Mouse (Mus musculus) stomach, embryonic 16.5 days (tissue): ENCODE data around the gene Hps3. TPM values are rescaled to one million over a fixed set of nuclear protein-coding genes. Genes with fewer than 3 reads are reported as not detected.
A peak's percentile ranks its signal among the peaks of the same experiment; 100 is the strongest.
"Not testable (repeated sequence)": the region's sequence is repeated elsewhere in the genome, so short reads cannot be mapped to it uniquely, and the experiment has no call there.

Source experiments
- ATAC-seq: fragments of 200-750 bp; cut with Nextera tagmentation; 2 replicates; pipeline ENCODE4 v1.8.0; 2017; ENCODE audit warnings: moderate number of reproducible peaks, moderate TSS enrichment; ENCODE audit not compliant: insufficient read depth, low FRiP score
- H3K27ac ChIP-seq: fragments of 300-500 bp; sonication (generic); 2 replicates; pipeline ENCODE4 v1.5.1; 2014; ENCODE audit warnings: low read length
- H3K27me3 ChIP-seq: fragments of 300-500 bp; sonication (generic); 2 replicates; pipeline ENCODE4 v1.6.1; 2014; ENCODE audit warnings: low read length, control low read depth, mixed read lengths; ENCODE audit not compliant: control insufficient read depth, insufficient read depth
- H3K36me3 ChIP-seq: fragments of 300-500 bp; sonication (generic); 2 replicates; pipeline ENCODE4 v1.6.1; 2014; ENCODE audit warnings: low read length; ENCODE audit not compliant: control insufficient read depth, insufficient read depth
- H3K4me1 ChIP-seq: fragments of 300-500 bp; sonication (generic); 2 replicates; pipeline ENCODE4 v1.6.1; 2014; ENCODE audit warnings: low read length, control low read depth, mixed read lengths; ENCODE audit not compliant: control insufficient read depth, insufficient read depth
- H3K4me2 ChIP-seq: fragments of 300-500 bp; sonication (generic); 2 replicates; pipeline ENCODE4 v1.6.1; 2014; ENCODE audit warnings: low read depth, low read length, mixed read lengths
- H3K4me3 ChIP-seq: fragments of 300-500 bp; sonication (generic); replicated peaks from 2 replicates; pipeline ENCODE4 v1.5.1; 2014; ENCODE audit warnings: mild to moderate bottlenecking, low read length
- H3K9ac ChIP-seq: fragments of 300-500 bp; sonication (generic); 2 replicates; pipeline ENCODE4 v1.6.1; 2014; ENCODE audit warnings: low read length
- H3K9me3 ChIP-seq: fragments of 300-500 bp; sonication (generic); replicated peaks from 2 replicates; pipeline ENCODE4 v1.6.1; 2016; ENCODE audit warnings: low read length, control low read depth; ENCODE audit not compliant: control insufficient read depth
- WGBS: fragments of 180-500 bp; shearing (Covaris S2); extraction: QIAGEN DNeasy Blood & Tissue Kit; methylation state at CpG from one replicate; pipeline ENCODE4 v1.1.7; 2014; 5-methylcytosine and 5-hydroxymethylcytosine counted together
- polyA plus RNA-seq: library from polyadenylated mRNA; unstranded; fragments of >200 nt; fragmentation: Nextera tagmentation; extraction: Ambion mirVana; gene quantifications from 2 replicates; pipeline ENCODE4 v1.2.1, GENCODE M21; 2015

The Hps3 gene
- polyA plus RNA-seq, 1 experiment from 2014 or later: 10.6 TPM

DNA sequence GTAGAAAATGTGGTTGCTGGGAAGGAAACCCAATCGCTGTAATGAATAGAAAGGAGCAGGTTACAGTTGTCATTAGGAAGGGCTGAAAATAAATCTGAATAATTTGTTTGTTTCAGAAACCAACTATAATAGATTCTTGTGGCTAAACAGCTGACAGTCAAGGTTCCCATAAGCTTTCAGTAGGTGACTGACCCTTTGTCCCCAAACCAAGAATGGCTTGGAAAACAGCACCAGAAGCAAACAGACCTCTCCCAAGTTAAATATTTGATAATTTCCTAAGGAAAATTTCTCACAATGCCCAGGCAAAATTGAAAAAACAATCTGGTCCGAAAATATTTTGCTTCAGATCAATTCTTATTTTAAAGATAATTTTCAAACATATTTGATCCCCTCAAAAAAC, 73.8 kb downstream of the Hps3 start:
- 62% methylated on average over 2 of the region's 2 CpGs for WGBS
- H3K27me3 ChIP-seq: no peaks in the 10 kb centered on the region
- H3K4me2 ChIP-seq: no peak overlapping the region
- H3K4me1 ChIP-seq: no peaks in the 10 kb centered on the region
- no peak overlapping the region for H3K4me3 ChIP-seq
- H3K9me3 ChIP-seq: no peaks in the 10 kb centered on the region
- H3K36me3 ChIP-seq: no peaks in the 10 kb centered on the region
- H3K27ac ChIP-seq: no peak overlapping the region
- no peak overlapping the region for H3K9ac ChIP-seq
- no peak for ATAC-seq

DNA sequence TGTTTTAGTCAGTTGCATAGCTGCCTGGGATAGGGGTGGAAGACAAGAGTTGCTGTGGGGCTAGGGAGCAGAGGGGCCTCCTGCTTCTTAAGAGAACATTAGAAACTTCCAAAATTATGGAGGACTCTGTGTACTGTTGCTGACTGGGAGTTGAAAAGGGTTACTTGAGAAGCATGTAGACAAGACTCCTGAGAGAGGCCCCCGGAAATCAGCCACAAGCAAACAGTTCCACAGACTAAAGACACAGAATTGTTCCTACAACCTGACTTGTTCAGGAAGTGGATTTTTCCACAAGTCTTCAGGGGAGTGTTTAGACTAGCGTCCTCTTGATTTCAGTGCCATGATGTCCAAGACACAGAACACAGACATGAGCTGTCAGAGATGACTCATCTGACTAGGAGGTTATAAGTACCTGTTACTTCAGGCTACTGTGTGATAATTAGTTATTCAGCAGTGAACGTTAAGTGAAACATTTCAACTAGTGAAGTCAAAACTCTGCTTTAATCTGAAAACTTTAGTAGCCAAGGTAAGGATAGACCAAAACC, 74.5 kb downstream of the Hps3 start:
- ATAC-seq: no peak

GRCm38 (mm10) chr3:19958983-19959382, 76.1 kb downstream of the Hps3 start:
- Histone ChIP-seq H3K27me3 (no peaks in the 10 kb centered on the region), H3K4me1 (no peaks in the 10 kb centered on the region), H3K36me3 (no peaks in the 10 kb centered on the region), H3K4me2 (no peak overlapping the region), H3K9ac (no peak overlapping the region), H3K4me3 (no peak overlapping the region), H3K9me3 (no peaks in the 10 kb centered on the region), H3K27ac (no peak overlapping the region)
- ATAC-seq: no peak
- 57% methylated on average over 1 of the region's 1 CpGs for WGBS

More for the DNA sequence above, 74.5 kb downstream of the Hps3 start:
- Histone ChIP-seq H3K9ac (no peak overlapping the region), H3K9me3 (no peaks in the 10 kb centered on the region), H3K4me2 (no peak overlapping the region), H3K27me3 (no peaks in the 10 kb centered on the region), H3K27ac (no peak overlapping the region), H3K4me1 (no peaks in the 10 kb centered on the region), H3K4me3 (no peak overlapping the region), H3K36me3 (no peaks in the 10 kb centered on the region)
- whole genome bisulfite sequencing: 59% methylated on average over 3 of the region's 3 CpGs

DNA sequence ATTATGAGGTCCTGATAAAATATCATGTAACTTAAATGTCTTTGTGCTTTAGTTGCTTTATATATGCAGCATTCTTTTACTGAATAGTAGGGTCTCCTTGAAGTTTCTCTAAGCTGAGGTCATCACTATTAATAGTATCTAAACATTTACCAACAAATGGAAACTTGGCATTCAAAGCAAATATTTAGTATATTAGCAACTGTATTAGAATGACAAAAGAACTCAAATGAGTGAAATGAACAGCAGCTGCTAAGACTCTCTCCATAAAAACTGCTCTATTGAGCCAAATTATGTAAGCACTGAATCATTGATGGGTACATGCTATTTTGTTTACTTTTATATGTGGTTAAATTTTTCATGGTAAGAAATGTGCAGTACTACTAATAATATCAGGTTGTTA, 77.1 kb downstream of the Hps3 start:
- Histone ChIP-seq H3K27ac (no peak overlapping the region), H3K27me3 (no peaks in the 10 kb centered on the region), H3K9ac (no peak overlapping the region), H3K4me3 (no peak overlapping the region), H3K36me3 (no peaks in the 10 kb centered on the region), H3K9me3 (no peaks in the 10 kb centered on the region), H3K4me1 (no peaks in the 10 kb centered on the region), H3K4me2 (no peak overlapping the region)
- ATAC-seq: no peak

DNA sequence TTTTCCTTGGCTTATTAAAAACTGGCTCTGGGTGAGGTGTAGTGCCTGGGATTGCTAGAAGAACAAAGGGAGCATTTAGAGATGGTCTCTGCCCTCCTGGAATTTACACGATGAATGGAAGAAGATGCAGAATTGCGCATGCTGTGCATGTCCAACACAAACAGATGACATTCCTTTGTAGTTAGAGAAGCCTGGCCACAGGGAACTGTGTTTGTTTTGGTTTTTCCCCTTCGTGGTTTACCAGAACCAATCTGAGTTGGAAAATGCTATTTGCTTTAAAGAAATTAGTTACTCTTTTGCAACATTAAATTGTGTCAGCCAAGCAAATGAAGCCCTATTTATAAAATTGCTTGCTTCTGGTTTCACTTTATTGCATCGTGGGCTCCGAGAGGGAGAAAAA, 78.2 kb downstream of the Hps3 start, which contains the start of gene Cp:
Cp (plus strand) TSS at position 170 of the 400 bp plus-strand sequence.
- H3K4me1 ChIP-seq: no peaks in the 10 kb centered on the region
- no peak within 1 kb of the TSS for H3K4me3 ChIP-seq
- no peaks in the 10 kb centered on the region for H3K27me3 ChIP-seq
- H3K4me2 ChIP-seq: no peak within 1 kb of the TSS
- ATAC-seq: no peak
- H3K27ac ChIP-seq: no peak within 1 kb of the TSS
- no peaks in the 10 kb centered on the region for H3K9me3 ChIP-seq
- H3K36me3 ChIP-seq: no peaks in the 10 kb centered on the region
- H3K9ac ChIP-seq: no peak within 1 kb of the TSS
- 40% methylated on average over 5 of the region's 5 CpGs for WGBS

- Histone ChIP-seq H3K4me2 (no peak overlapping the region), H3K4me1 (no peaks in the 10 kb centered on the region), H3K9me3 (no peaks in the 10 kb centered on the region), H3K27me3 (no peaks in the 10 kb centered on the region), H3K27ac (no peak overlapping the region), H3K4me3 (no peak overlapping the region), H3K36me3 (no peaks in the 10 kb centered on the region), H3K9ac (no peak overlapping the region)
- peak; percentile 58 for ATAC-seq
- WGBS: 40% methylated on average over 3 of the region's 3 CpGs
Measured at GRCm38 (mm10) chr3:19953865-19954264, 81.2 kb downstream of the Hps3 start.

DNA sequence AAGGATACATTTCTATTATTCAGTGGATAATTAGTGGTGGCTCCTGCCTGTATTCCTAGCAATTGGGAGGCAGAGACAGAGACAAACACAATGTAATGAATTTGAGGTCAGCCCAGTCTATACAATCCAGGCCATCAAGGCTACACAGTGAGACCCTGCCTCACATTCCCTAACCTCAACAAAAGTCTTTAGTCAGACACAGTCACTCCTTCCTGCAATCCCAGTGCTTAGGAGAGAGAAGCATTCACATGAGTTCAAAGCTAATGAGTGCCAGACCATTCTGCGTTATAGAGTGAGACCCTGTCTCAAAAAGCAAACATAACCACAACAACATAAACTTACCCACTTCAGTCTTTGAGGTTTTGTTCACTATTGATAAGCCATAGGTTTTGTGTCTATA, 81.7 kb downstream of the Hps3 start:
- Histone ChIP-seq H3K27me3 (no peaks in the 10 kb centered on the region), H3K4me2 (no peak overlapping the region), H3K4me1 (no peaks in the 10 kb centered on the region), H3K36me3 (no peaks in the 10 kb centered on the region), H3K4me3 (no peak overlapping the region), H3K9ac (no peak overlapping the region), H3K27ac (no peak overlapping the region), H3K9me3 (no peaks in the 10 kb centered on the region)
- no peak for ATAC-seq
- WGBS: 69% methylated on average over 1 of the region's 1 CpGs

- H3K27ac ChIP-seq, H3K27me3 ChIP-seq, H3K4me3 ChIP-seq, H3K4me1 ChIP-seq, H3K9ac ChIP-seq, H3K4me2 ChIP-seq, ATAC-seq, H3K9me3 ChIP-seq, H3K36me3 ChIP-seq: not testable (repeated sequence)
- 86% methylated on average over 1 of the region's 1 CpGs for WGBS
Measured at GRCm38 (mm10) chr3:19949401-19949800, 85.7 kb downstream of the Hps3 start.

DNA sequence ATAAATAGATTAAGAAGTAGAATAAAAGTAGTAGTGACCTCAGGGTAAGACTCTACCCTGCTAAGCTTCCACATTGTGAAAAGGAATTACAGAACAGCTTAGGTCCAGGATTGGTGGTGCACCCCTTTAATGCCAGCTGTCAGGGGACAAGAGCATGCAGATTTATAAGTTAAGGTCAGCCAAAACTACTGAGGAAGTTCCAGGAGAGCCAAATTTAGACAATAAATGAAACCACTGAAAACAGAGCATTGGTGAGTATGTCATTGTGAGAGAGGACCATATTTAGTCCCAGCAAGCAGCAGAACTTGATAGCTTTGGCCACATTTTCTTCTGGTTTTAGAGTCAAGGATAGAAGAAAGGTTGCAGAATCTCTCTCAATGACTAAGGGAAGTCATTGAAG, 86.6 kb downstream of the Hps3 start:
- Histone ChIP-seq H3K4me2 (no peak overlapping the region), H3K27ac (no peak overlapping the region), H3K4me1 (no peaks in the 10 kb centered on the region), H3K36me3 (no peaks in the 10 kb centered on the region), H3K9me3 (no peaks in the 10 kb centered on the region), H3K9ac (no peak overlapping the region), H3K27me3 (no peaks in the 10 kb centered on the region), H3K4me3 (no peak overlapping the region)
- ATAC-seq: no peak
